Mouse (Mus musculus): ENCODE measurements at regions not wholly inside any gene's neighbourhood (a gene's known extent, or its start where the extent isn't known, plus 50 kb on each side); places are given as distances from the start of the nearest gene placed in this dataset.
"Not testable (repeated sequence)": the region's sequence is repeated elsewhere in the genome, so short reads cannot be mapped to it uniquely, and the experiment has no call there.

- ATAC-seq = no peak
Measured at GRCm38 (mm10) chr8:26622311-26623052, 354.6 kb upstream of the Zfp703 start.

GRCm38 (mm10) chr8:26626186-26626585 lies 350.9 kb upstream of the Zfp703 start:
- no peak for ATAC-seq

GRCm38 (mm10) chr8:26626651-26627077 lies 350.5 kb upstream of the Zfp703 start:
- no peak for ATAC-seq

- no peak for ATAC-seq
Measured at GRCm38 (mm10) chr8:26627191-26627891, 349.8 kb upstream of the Zfp703 start.

- ATAC-seq = no peak
Measured at GRCm38 (mm10) chr8:26630544-26630943, 346.6 kb upstream of the Zfp703 start.

- no peak for ATAC-seq
Measured at GRCm38 (mm10) chr8:26635701-26636100, 341.4 kb upstream of the Zfp703 start.

GRCm38 (mm10) chr8:26645375-26645774 lies 331.8 kb upstream of the Zfp703 start:
- ATAC-seq = not testable (repeated sequence)

GRCm38 (mm10) chr8:26650287-26650686 lies 326.8 kb upstream of the Zfp703 start:
- ATAC-seq = no peak

- no peak for ATAC-seq
Measured at GRCm38 (mm10) chr8:26655897-26656296, 321.2 kb upstream of the Zfp703 start.

- no peak for ATAC-seq
Measured at GRCm38 (mm10) chr8:26656310-26657075, 320.6 kb upstream of the Zfp703 start.

GRCm38 (mm10) chr8:26659381-26659780 lies 317.7 kb upstream of the Zfp703 start:
- no peak for ATAC-seq

GRCm38 (mm10) chr8:26669541-26669940 lies 307.6 kb upstream of the Zfp703 start:
- no peak for ATAC-seq

GRCm38 (mm10) chr8:26672486-26673395 lies 304.4 kb upstream of the Zfp703 start:
- no peak for ATAC-seq

- ATAC-seq = no peak
Measured at GRCm38 (mm10) chr8:26677584-26678138, 299.5 kb upstream of the Zfp703 start.

GRCm38 (mm10) chr8:26680891-26681381 lies 296.2 kb upstream of the Zfp703 start:
- ATAC-seq = no peak

GRCm38 (mm10) chr8:26687146-26687545 lies 290.0 kb upstream of the Zfp703 start:
- ATAC-seq = no peak

GRCm38 (mm10) chr8:26688035-26688434 lies 289.1 kb upstream of the Zfp703 start:
- ATAC-seq = no peak

GRCm38 (mm10) chr8:26688745-26689478 lies 288.2 kb upstream of the Zfp703 start:
- no peak for ATAC-seq

GRCm38 (mm10) chr8:26689479-26690177 lies 287.5 kb upstream of the Zfp703 start:
- ATAC-seq = no peak

- ATAC-seq = no peak
Measured at GRCm38 (mm10) chr8:26690178-26690735, 286.9 kb upstream of the Zfp703 start.
